Mouse (Mus musculus) fat pad, adult 2 months (tissue): ENCODE measurements around the gene Rprd1b.

Source experiments
- DNase-seq: peaks from one replicate; pipeline ENCODE4 v3.0.0-alpha.2; 2011; ENCODE audit warnings: low read depth, low spot score; ENCODE audit errors: extremely low read depth

The Rprd1b gene

DNA sequence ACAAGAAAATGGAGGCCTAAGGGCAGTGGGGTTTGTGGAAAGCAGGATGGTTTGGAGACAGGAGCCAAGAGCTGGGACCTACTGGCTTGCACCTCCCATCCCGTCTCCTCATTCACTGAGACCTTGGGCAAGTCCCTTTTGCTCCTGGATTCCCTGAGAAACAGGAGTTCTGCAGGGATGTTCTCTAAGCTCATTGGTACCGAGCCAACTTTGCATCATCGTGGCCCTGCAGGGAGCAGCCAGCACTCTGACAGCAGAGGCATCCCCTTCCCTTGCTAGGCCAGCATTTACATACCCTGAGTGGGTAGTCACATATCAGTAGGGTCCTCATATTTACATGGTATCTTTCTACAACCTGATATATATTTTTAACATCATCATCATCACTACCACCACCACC is 92.6 kb downstream of the Rprd1b start:
- no peak for DNase-seq

DNA sequence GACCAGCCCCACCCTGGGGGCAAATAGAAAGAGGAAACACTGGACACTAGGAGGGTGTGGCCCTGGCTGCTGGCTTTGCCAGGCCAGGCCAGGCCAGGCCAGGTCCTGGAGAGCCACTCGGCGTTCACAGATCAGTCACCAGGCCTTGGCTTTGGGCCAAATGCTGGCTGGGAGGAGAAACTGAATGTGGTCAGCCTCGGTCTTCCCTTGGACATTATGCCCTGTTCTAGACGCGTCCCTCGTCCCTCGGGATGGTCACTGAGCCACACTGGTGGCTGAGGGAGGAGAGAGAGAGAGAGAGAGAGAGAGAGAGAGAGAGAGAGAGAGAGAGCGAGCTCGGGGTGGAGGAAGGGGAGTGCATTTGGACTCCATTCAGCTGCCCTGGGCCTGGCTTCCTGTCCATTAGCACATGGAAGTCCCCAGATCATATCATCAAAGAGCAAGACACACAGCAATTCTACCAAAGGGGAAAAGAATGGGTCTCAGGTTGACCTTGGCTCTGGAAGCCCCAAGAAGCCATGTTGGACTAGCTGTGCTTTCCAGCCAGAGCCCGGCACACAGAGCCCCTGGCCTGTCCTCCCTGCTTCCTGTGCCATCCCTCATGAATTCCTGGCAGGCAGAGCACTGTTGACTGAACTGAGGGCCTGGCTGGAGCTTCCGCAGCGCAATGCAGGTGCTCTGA is 93.5 kb downstream of the Rprd1b start:
- no peak for DNase-seq

DNA sequence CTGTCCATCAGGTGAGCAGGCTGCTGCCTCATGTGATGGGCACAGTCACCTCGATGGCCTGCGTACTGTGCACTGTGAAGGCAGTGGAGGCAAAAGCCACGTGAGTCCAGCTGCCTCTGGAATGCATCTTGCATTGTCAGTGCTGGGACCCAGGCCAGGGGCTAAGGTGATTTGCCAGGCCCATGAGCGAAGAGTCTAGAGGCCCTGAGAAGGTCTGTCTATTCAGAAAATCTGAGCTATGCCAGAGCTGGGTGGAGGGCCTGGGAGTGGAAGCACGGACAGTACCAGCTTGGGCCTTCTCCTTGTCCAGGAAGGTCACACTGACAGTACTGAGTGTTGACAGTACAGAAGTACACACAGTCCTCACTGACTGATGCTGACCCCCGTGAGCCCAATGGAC is 94.5 kb downstream of the Rprd1b start:
- no peak for DNase-seq

DNA sequence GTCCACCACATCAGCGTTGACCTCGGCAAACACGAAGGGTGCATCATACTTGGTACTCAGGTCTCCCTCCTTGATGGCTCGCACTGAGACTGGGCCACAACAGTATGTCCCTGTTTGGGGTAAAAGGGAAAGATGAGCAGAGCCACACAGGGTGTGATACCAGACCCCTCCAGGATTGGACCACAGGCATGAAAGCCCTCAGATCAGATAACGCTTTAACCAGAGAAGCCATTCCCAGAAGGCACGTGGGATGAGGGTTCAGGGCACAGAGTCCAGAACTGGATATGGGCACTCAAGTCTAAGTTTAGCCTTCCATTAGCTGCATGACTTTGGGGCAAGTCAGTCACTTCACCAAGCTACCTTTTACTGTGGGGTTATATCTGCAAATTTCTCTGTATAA is 98.9 kb downstream of the Rprd1b start:
- DNase-seq: no peak

DNA sequence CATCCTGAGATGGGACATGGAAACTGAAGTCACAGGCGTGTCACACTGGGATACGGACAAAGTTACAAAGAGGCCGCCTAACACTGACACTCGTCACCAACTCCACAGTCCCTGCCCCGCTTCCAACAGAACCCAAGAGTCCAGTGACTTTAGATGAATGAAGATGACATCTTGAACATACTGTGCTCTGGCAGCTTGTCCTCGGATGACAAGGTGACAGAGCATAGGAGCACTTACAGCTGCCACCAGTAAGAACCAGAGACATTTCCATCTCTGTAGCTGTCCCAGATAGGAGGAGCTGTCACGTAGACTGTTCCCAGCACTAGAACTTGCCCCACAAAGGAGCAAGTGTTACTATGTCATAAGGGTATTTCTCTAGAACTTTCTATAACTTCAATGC is 99.6 kb downstream of the Rprd1b start:
- DNase-seq: no peak

DNA sequence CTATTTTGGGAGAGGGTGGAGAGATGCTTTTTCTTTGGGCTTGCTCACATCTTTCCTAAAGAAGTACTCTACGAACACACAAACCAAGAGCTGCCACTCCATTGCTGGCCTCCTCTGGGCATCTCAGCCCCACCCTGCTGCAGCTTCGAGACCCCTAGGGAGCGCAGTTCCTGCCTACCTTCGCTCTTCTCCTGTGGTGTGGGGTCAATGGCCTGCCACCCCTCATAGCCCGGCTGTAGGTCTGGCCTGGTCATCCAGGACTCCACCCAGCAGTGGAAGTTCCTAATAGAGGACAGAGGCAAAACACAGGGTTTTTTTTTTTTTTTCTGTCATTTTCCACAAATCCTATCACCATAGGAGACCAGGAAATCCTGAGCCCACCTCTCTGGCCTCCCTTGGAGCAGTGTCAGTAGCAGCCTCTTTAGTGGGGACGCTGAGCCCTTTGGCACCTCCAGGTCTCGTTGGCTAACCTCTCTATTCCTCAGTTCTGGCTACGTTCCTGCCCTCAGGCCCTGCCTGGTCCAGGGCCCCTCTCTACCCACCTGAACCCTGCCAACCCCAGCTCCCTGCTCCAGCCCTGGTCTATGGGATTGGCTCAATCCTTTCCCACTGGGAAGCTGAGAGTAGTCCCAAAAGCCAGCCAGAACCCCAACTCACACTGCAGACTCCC is 100.3 kb downstream of the Rprd1b start:
- DNase-seq: no peak

DNA sequence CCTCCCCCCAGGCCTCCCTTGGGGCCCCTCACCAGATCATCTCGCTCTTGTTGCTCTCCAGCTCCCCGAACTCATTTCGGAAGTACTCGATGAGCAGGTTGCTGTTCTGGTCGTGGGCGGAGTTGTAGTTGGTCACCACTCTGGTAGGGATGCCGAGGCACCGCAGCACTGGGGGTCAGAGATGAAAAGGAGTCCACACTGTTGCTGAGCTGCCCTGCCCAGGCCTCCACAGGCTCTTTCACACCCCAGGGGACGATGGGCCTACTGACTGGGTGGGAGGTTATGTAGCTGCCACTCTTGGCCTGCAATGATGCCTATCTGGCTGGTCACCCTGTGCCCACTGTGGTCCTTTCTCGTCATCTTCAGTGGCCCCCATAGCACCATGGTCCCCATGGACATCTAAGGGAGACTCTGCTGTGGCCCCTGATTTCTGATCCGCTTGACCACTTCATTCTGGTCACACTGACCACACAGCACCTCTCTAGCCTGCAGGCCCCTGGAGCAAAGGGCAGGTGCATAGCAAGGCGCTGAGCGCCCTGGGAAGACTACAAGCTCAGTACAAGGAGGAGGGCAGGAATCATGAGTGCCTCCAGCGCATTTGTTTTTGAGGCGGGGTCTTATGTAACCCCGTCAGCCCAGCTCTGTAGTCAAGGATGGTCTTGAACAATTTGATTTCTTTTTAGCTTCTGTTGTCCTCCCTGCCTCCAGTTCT is 101.2 kb downstream of the Rprd1b start:
- no peak for DNase-seq

DNA sequence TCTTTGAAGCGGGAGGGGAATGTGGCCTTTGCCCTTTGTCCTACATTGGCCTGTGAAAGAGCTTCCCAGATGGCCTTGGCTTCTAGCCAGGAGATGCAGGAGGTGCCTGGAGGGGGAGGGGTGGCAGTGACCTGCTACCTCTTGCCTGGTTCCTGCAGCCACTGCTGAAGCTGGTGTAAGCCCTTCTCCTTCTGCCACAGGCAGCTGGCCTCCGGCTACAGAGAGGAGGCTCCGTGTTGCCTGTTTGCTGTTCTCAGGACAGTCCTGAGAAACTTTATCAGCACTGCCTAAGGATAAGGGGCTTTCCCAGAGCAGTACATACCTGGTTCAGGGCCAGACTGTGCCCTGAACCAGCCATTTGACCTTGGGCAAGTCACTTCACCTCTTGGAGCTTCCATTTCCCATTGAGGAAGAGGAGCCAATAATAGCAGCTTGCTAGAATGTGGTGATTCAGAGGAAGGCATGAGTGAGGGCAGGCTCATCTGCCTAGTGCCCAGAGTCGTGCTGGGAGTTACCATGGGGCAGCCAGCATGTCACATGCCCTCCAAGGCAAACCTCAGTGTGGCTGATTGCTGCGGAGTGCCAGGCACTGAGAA is 102.2 kb downstream of the Rprd1b start:
- DNase-seq: peak; percentile 45

DNA sequence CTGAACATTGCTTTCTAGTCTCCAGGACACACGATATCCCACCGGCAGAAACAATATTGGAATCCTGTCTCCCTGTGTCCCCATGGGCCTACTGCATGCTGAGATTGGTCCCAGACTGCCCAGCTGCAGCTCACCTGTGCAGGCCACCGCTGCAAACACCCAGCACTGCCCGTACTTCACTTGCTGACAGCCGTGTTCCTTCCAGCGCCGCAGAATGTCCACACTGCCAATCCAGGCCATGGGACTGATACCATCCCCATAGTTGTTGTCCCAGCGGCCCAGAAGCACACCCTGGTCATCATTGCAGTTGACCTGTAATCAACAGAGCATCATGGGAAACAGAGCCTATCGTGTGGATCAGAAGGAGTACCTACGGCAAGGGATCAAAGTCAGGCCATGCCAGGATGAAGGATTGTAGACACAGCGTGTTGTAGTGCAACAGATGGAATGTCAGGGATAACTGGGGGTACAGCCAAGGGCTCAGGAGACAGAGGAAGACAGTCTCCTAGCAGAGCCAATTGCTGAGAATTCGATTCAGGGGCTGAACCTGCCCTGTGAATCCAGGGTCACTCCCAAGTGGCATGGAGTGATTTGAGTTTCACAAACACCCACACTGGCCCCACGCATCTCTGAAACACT is 103.0 kb downstream of the Rprd1b start:
- no peak for DNase-seq

DNA sequence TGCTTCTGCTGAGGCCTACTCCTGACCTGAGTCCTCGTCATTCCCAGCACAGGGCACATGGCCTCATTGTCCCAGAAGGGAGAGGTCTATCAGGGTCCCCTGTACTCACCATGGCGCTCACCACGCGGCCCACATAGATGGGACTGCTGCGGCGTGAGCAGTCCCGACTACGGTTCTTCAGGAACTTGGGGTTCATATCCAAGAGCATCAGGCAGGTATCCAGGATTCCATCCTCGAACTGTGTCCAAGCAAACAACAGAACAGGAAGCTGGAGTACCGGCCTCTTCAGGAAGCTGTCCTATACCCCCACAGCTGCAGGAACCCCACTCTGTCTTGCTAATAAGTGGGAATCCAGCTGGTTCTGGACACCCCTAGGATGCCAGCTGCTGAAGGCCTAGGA is 104.0 kb downstream of the Rprd1b start:
- no peak for DNase-seq

DNA sequence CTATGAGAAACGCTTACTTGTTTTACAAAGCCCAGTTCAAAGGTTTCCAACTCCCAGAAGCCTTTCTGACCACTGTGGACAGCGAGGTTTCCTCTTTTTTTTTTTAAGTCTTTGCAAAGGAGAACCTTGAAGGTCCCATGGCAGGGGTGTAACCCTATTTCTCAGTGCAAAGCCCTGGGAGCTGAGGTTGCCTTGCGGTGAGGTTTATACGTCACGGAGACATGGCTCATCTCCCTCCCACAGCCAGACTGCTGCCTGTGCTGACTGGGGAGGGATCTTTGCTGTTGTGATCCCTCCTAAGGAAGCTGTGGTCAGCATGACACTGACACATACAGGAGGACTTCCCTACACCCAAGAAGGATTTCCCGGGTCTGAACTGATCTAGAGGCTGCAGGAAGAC is 104.8 kb downstream of the Rprd1b start:
- DNase-seq: no peak

DNA sequence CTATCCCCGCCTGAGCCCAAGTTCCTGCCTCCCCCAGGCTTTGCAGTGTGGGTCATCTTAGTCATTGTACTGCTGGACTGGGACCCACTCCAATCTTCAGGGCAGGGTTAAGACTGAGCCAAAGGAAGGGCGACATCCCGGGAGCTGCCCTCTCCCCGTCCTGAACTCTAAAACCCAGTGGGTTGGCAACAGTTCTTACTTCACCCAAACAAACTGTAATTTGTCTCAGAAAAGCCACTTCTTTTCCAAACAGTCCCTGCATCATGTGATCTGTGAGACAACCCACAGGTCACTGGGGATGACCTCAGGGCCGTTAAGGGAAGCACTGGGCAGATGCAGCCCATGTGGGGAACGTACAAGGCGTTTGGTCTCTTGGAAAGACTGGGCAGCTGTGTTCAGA is 107.9 kb downstream of the Rprd1b start:
- no peak for DNase-seq

DNA sequence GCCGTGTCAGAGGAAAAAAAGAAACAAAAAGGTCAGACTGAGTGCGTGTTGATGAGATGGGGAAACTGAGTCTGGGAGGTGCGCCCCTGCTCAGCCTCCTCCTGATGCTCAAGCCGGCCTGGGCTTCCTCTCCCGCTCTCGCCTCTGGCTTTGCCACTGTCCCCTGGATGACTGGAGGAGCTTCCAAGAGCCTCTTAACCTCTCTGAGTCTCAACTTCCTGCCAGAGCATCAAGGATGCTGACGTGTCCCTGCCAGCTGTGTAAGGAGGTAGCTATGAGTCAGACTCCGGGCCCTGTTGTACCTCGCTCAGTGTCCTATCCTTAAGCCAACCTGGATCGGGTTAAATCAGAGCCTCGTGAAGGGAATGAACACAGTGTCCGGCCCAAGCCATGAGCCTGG is 109.5 kb downstream of the Rprd1b start:
- DNase-seq: no peak

DNA sequence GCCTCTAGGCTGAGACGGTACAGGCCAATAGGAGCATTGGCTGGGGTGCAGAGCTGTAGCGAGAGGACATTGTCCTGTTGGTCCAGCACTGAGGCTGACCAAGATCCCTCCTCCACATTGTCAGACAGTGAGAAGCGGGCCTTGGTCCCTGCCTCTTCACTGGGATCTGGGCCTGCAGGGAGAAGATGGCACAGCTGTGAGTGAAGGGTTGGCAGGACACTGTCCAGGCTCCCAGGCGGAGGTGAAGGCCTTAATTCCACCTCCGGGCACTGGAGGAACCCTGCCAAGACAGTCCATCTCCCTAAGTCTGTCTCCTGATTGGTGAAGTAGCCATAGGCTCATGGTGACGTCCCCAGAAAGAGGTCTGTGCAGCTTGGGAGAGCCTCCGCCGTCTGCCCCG is 110.5 kb downstream of the Rprd1b start:
- no peak for DNase-seq

DNA sequence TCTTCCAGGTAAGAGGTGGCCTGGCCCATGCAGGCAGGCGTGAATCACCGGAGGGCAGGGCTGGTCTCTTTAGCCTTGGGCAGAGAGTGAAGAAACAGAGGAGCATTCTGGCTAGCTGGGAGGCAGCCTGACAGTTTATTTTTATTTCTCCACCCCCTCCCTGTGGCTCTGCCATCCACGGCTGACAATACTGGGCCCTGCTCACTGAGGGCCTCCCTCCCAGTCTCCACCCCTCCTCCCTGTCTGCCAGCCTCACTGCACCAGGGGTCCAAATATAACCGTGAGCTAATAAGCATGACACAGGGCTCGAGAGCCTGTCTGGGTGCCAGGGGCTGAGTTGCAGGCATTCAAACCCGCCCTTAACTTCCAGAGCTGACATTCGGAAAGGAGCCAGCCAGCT is 111.3 kb downstream of the Rprd1b start:
- no peak for DNase-seq

DNA sequence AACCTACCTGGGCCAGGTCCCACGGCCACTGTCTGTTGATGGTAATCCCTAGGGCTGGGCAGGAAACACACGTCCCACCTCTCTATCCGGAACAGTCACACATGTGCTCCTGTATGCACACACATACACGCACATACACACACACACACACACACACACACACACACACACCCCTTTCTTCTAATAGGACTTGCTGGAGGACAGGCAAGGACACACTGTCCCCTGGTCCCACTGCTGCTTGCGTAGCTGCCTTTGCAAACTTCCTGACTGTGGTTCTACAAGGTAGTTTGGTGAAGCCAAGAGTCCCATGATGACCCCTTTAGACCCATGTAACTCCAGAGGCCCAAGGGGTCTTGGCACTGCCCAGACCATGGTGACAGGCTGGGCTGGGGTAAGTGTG is 112.4 kb downstream of the Rprd1b start:
- no peak for DNase-seq

DNA sequence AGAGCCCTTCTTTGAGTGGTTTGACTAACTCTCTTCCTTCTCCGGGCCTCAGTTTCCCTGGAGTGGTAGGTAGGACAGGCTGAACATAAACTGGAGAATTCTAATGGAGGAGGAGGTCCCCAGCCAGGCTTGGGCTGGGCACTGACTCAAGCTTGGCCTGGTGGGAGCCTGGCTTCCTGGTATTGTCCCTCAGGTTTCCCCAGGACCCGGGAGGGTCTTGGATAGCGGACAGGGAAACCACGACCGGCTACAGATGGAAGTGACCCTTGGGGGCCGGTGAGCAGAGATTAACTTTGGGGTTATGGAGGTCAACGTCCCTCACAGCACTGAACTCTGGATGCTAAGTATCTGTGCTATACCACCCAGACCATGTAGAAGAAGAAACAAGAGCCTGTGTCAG is 113.0 kb downstream of the Rprd1b start:
- no peak for DNase-seq

DNA sequence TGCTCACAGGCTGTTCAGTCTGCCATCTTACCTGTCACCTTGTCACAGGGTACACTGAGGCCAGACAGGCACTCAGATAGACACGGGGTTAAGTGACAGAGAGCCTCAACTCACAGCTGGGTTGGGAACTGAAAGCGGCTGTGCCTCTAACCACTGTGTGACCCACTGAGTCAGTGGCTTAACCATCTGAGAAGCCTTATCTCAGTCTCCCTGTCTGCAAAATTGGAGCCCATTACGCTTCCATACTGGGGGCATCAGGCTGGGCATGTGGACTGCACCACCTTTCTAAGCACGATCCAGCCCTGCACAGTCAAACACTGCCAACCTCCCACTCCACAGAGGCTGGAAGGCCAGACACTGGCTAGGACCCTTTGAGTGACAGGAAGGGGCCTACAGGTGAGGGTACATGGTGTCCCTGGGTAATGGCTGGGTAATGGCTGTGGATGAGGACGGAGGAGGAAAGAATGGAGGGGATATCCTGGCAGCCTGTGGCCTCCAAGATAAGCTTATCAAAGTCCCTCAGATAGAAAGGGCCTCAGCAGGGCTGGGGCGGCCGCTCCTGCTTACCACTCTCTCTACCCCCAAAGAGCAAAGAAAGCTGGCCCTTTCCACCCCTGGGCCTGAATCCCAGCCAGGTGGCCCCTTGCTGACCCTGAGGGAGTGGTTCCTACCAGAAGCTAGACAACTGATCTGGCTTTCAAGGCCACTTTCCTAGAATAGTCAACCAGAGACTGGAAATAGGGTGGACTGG is 113.6 kb downstream of the Rprd1b start:
- DNase-seq: no peak

DNA sequence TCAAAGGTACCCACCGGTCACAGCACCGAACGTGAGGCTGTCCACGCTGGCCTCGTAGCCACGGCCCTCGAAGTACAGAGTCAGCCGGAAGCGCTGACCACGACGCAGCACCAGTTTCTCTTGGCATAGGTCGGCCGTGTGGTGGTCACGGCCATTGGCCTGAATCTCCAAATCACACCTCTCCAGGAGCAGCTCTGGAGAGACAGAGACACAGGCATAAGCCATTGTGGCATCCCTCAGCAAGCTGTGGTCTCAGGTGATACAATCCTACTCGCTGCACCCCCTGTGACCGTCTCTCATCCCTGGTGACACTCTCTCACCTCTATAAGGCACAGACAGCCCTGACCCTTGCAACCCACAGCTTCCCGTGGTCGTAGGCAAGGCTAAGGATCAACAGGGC is 114.7 kb downstream of the Rprd1b start:
- DNase-seq: no peak

DNA sequence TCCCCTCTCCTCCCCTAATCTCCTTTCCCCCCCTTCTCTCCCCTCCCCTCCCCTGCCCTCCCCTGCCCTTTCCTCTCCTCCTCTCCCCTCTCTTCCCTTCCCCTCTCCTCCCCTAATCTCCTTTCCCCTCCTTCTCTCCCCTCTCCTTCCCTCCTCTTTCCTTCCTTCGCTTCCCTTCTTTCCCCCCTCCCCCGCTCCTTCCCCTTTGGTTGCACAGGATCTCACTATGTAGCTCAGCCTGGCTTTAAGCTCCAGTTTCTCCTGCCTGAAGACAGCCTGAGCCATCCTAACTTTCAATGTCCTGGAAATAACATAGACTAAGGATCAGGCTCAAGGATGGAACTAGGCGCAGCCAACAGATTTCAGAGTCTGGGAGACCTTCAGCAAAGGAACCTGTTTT is 115.5 kb downstream of the Rprd1b start:
- no peak for DNase-seq

DNA sequence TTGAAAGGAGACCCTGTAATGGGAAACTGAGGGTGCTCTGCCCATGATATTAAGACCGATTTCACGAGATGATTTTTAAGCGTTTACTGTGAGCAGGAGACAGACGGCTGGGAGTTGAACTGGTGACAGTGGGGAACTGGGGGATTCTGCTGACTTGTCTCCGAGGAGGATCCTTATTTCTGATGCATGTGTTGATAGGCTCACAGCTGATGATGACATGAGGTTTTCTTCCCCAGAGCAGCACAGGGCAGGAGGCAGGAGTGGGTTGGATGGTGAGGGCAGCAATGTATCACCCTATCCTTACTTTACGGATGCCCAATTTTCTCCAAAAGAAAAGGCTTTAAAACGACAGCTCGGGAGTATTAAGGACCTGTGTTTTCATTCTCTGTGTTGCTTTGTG is 116.0 kb downstream of the Rprd1b start:
- DNase-seq: no peak
